Mouse (Mus musculus) kidney, postnatal 10 days (tissue): ENCODE data around the gene Notch1.

Experiments used
- DNase-seq: peaks from one replicate; pipeline ENCODE4 v3.0.0; 2021; ENCODE audit warnings: mixed read lengths

Gene Notch1

GRCm38 (mm10) chr2:26477911-26478310 lies 38.6 kb downstream of the Notch1 start:
- no peak for DNase-seq

GRCm38 (mm10) chr2:26475505-26476430 lies 40.7 kb downstream of the Notch1 start:
- DNase-seq, result no peak

GRCm38 (mm10) chr2:26474789-26475504 lies 41.5 kb downstream of the Notch1 start:
- peak; percentile 78 for DNase-seq

- no peak for DNase-seq
Observed at GRCm38 (mm10) chr2:26472312-26473090, 44.0 kb downstream of the Notch1 start.

- DNase-seq, result no peak
Observed at GRCm38 (mm10) chr2:26471652-26472285, 44.7 kb downstream of the Notch1 start.

- no peak for DNase-seq
Observed at GRCm38 (mm10) chr2:26470967-26471366, 45.5 kb downstream of the Notch1 start.

GRCm38 (mm10) chr2:26468376-26468775 lies 48.1 kb downstream of the Notch1 start:
- no peak for DNase-seq

- no peak for DNase-seq
Observed at GRCm38 (mm10) chr2:26463412-26463811, 53.1 kb downstream of the Notch1 start.

GRCm38 (mm10) chr2:26462980-26463379 lies 53.5 kb downstream of the Notch1 start:
- DNase-seq, result peak; percentile 60

GRCm38 (mm10) chr2:26461667-26462066 lies 54.8 kb downstream of the Notch1 start:
- DNase-seq, result peak; percentile 67

GRCm38 (mm10) chr2:26460837-26461236 lies 55.6 kb downstream of the Notch1 start:
- DNase-seq, result peak; percentile 21

- DNase-seq, result peak; percentile 48
Observed at GRCm38 (mm10) chr2:26460097-26460646, 56.3 kb downstream of the Notch1 start.

GRCm38 (mm10) chr2:26459478-26459877 lies 57.0 kb downstream of the Notch1 start:
- peak; percentile 63 for DNase-seq

- peak; percentile 85 for DNase-seq
Observed at GRCm38 (mm10) chr2:26458402-26459124, 57.9 kb downstream of the Notch1 start.

GRCm38 (mm10) chr2:26449121-26450060 lies 67.1 kb downstream of the Notch1 start:
- peak; percentile 91 for DNase-seq

GRCm38 (mm10) chr2:26447451-26447850 lies 69.0 kb downstream of the Notch1 start:
- no peak for DNase-seq

GRCm38 (mm10) chr2:26446671-26447070 lies 69.8 kb downstream of the Notch1 start:
- DNase-seq, result no peak

- peak; percentile 96 for DNase-seq
Observed at GRCm38 (mm10) chr2:26445666-26446445, 70.6 kb downstream of the Notch1 start.

- peak; percentile 100 for DNase-seq
Observed at GRCm38 (mm10) chr2:26444946-26445665, 71.4 kb downstream of the Notch1 start, which contains the start of gene Sec16a. Gene Sec16a (minus strand): TSS chr2:26445216.
